Mouse (Mus musculus) mouse embryonic stem cell (cell line): ENCODE data around the gene Gm597.

Experiments used
- in situ Hi-C, 2 experiments: fragments of 300-500 bp; cut with MboI; formaldehyde crosslinking; loops; 1 replicate in 1 of 2; 3 replicates in 1 of 2; pipeline ENCODE4 v1.14.3; 2019 to 2020; ENCODE audit warnings: low sequenced_read_pairs in 2 of 2, low pct_unique_long_range_greater_than_20kb in 1 of 2, mixed read lengths in 1 of 2; ENCODE audit not compliant: unreplicated experiment in 1 of 2

Gene Gm597

GRCm38 (mm10) chr1:28780152-28780551 lies at the start of gene Gm597:
TSS of gene Gm597 (minus strand) at chr1:28780252.
- in situ Hi-C loops: no loop called here

GRCm38 (mm10) chr1:28807689-28808088 lies 27.6 kb upstream of the Gm597 start:
- in situ Hi-C loops: no loop called here

- in situ Hi-C loops: no loop called here
Measured at GRCm38 (mm10) chr1:28806618-28807017, 26.6 kb upstream of the Gm597 start.

- in situ Hi-C loops: no loop called here
Measured at GRCm38 (mm10) chr1:28800881-28801280, 20.8 kb upstream of the Gm597 start.
